Mouse (Mus musculus) small intestine, adult 2 months (tissue): ENCODE measurements at regions not wholly inside any gene's neighbourhood (a gene's known extent, or its start where the extent isn't known, plus 50 kb on each side); places are given as distances from the start of the nearest gene placed in this dataset.

Experiments used
- CTCF ChIP-seq: fragments of 200-500 bp; IDR thresholded peaks from 2 replicates; pipeline ENCODE4 v1.5.1; 2012; ENCODE audit warnings: low read depth, mild to moderate bottlenecking, control low read depth, inconsistent platforms, low read length, moderate library complexity, mixed read lengths; ENCODE audit not compliant: insufficient replicate concordance, insufficient read length; ENCODE audit errors: extremely low read depth
- POLR2A ChIP-seq: fragments of 200-500 bp; IDR thresholded peaks from 2 replicates; pipeline ENCODE4 v1.6.1; 2012; ENCODE audit warnings: low read depth, mild to moderate bottlenecking, control low read depth, inconsistent platforms, low read length, moderate library complexity

GRCm38 (mm10) chr5:51922494-51922893 is 267.8 kb downstream of the Dhx15 start:
- no peak for TF ChIP-seq POLR2A
- no peak for TF ChIP-seq CTCF
